13 mouse cellular contexts compared by ENCODE assay signal in the genomic region with DNA sequence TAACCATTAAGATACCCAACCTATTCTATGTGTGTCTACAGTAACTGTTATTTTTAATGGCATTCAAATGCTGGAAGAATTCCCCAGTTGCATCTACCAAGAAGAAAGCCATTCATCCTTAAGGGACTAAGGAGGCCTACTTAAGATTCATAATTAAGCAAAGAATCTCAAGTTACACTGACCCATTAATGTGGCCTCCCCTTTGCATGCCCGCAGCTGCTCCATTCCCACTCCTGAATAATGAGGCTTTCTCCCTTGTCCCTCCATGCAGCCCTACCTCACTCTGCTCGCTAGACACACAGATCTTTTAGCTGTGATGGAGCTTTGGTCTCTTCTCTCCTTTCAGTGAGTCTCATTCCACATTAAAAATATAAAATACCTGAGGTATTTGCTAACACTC. TPM values are rescaled to one million over a fixed set of nuclear protein-coding genes. Genes with fewer than 3 reads are reported as not detected.
DNase-seq lines count a peak whose midpoint lies in the region; ATAC-seq and TF ChIP-seq lines count a peak whose summit lies in the region.
"Had no signal": no experiment of that assay in that cellular context is flagged by ENCODE, and none has a peak within 500 bp of the region (broad histone marks: within the 10 kb centered on the region; RNA-seq: fewer than 3 reads in every experiment).

No protein-coding gene starts in this region.

- H3K4me1 ChIP-seq in limb, embryonic 12.5 days (replicated peaks): peaks cover 44% of the 10 kb centered on the region
- H3K4me1 ChIP-seq in limb, embryonic 10.5 days: peaks cover 46% of the 10 kb centered on the region
- peaks cover 2% of the 10 kb centered on the region; the same call in 1 of the 2 replicates for H3K4me1 ChIP-seq in forebrain, embryonic 11.5 days (replicated peaks; ENCODE audit: control insufficient read depth, insufficient read depth, low read length)
- peaks cover 56% of the 10 kb centered on the region for H3K4me1 ChIP-seq in liver, embryonic 16.5 days (ENCODE audit: control insufficient read depth, low read depth, low read length)

- WGBS in limb, embryonic 12.5 days: 27% methylated on average over 2 of the region's 2 CpGs
- WGBS in limb, embryonic 10.5 days: 48% methylated on average over 2 of the region's 2 CpGs
- WGBS in forebrain, embryonic 11.5 days: 2% methylated on average over 2 of the region's 2 CpGs
- WGBS in liver, embryonic 16.5 days (ENCODE audit: insufficient replicate concordance): 87% methylated on average over 2 of the region's 2 CpGs

- H3K4me2 ChIP-seq in limb, embryonic 12.5 days: no peak overlapping the region
- H3K4me2 ChIP-seq in forebrain, embryonic 11.5 days (ENCODE audit: low read depth, low read length, severe bottlenecking): no peak overlapping the region
- no peak overlapping the region for H3K4me2 ChIP-seq in liver, embryonic 16.5 days (ENCODE audit: low read depth, low read length)

- no peak overlapping the region for H3K4me3 ChIP-seq in limb, embryonic 12.5 days (replicated peaks)
- H3K4me3 ChIP-seq in limb, embryonic 10.5 days: no peak overlapping the region
- no peak overlapping the region for H3K4me3 ChIP-seq in forebrain, embryonic 11.5 days (ENCODE audit: low read depth, low read length)
- H3K4me3 ChIP-seq in liver, embryonic 16.5 days (ENCODE audit: low read depth, low read length): no peak overlapping the region
- H3K4me3 ChIP-seq: layer of hippocampus, adult 2 months had no signal

- intact Hi-C loops in left cerebral cortex, postnatal 14 days (cut with DNase I): loop anchor here (5.0 kb wide), 1 partner anchor 43 kb away; the partner anchor contains the start of gene Epb41

- in situ Hi-C loops in Patski (cut with MboI; ENCODE audit: low pct_unique_long_range_greater_than_20kb): loop anchor here (5.0 kb wide), 1 partner anchor 57 kb away; no protein-coding TSS in a partner anchor

- H3K36me3 ChIP-seq in limb, embryonic 12.5 days: no peaks in the 10 kb centered on the region
- H3K36me3 ChIP-seq in limb, embryonic 10.5 days: 0 out of 2 replicates have a peak, but pooled peaks cover 6% of the 10 kb centered on the region
- no peaks in the 10 kb centered on the region for H3K36me3 ChIP-seq in forebrain, embryonic 11.5 days (ENCODE audit: control insufficient read depth, insufficient read depth, low read length)
- peaks cover 6% of the 10 kb centered on the region for H3K36me3 ChIP-seq in liver, embryonic 16.5 days (ENCODE audit: control insufficient read depth, insufficient read depth)

- no peak overlapping the region for H3K27ac ChIP-seq in limb, embryonic 12.5 days
- H3K27ac ChIP-seq in limb, embryonic 10.5 days: no peak overlapping the region
- 0 out of 2 replicates have a peak overlapping the region, but pooled peaks have one; percentile 2 for H3K27ac ChIP-seq in forebrain, embryonic 11.5 days (ENCODE audit: low read depth, low read length)
- H3K27ac ChIP-seq in liver, embryonic 16.5 days (ENCODE audit: low read length): peak overlapping the region; percentile 55
- H3K27ac ChIP-seq: layer of hippocampus, adult 2 months had no signal

- no peak for DNase-seq in limb, embryonic 10.5 days (ENCODE audit: low spot score)
- peak; percentile 30 for DNase-seq in Patski (ENCODE audit: low read depth, low spot score)
- DNase-seq in forebrain, embryonic 11.5 days (ENCODE audit: low spot score): peak; percentile 72
- DNase-seq in left cerebral cortex, postnatal 14 days (ENCODE audit: low spot score in 2 of 2): no peak
- DNase-seq in heart, adult 18-20 months: no peak
- DNase-seq: cerebellum, adult 9-11 months; heart, postnatal 36 days; kidney, adult 9 months; lung, adult 2 months; thymus, adult 2 months had no signal

- POLR2A ChIA-PET in Patski (lab: Charles Lee): interaction anchor here (0.8 kb wide), 1 partner anchor 22 kb away, joined by 3 read pairs; no protein-coding TSS in a partner anchor

- CTCF ChIA-PET in Patski (lab: Charles Lee): interaction anchor here (1.2 to 2.0 kb wide), 3 partner anchors 10 to 46 kb away, joined by 3 to 7 read pairs (median 4); no protein-coding TSS in a partner anchor

- peak; percentile 47; the same call in 1 of the 2 replicates for ATAC-seq in limb, embryonic 12.5 days (ENCODE audit: insufficient number of reproducible peaks, insufficient read depth, low FRiP score, low TSS enrichment, low read depth)
- ATAC-seq in Patski: no peak
- ATAC-seq in forebrain, embryonic 11.5 days (replicated peaks; ENCODE audit: low FRiP score): peak; percentile 89
- ATAC-seq in liver, embryonic 16.5 days (ENCODE audit: low read depth): no peak

- no peaks in the 10 kb centered on the region for H3K9me3 ChIP-seq in limb, embryonic 12.5 days
- H3K9me3 ChIP-seq in limb, embryonic 10.5 days (replicated peaks): no peaks in the 10 kb centered on the region
- H3K9me3 ChIP-seq in forebrain, embryonic 11.5 days (ENCODE audit: control insufficient read depth, low read length): no peaks in the 10 kb centered on the region
- H3K9me3 ChIP-seq in liver, embryonic 16.5 days (replicated peaks; ENCODE audit: control insufficient read depth, low read length): no peaks in the 10 kb centered on the region

- H3K27me3 ChIP-seq in limb, embryonic 12.5 days: no peaks in the 10 kb centered on the region
- no peaks in the 10 kb centered on the region for H3K27me3 ChIP-seq in limb, embryonic 10.5 days (ENCODE audit: low read depth, poor library complexity, severe bottlenecking)
- H3K27me3 ChIP-seq in Patski: no peaks in the 10 kb centered on the region
- no peaks in the 10 kb centered on the region for H3K27me3 ChIP-seq in forebrain, embryonic 11.5 days (ENCODE audit: control insufficient read depth, insufficient read depth, low read length)
- H3K27me3 ChIP-seq in liver, embryonic 16.5 days (ENCODE audit: control insufficient read depth, insufficient read depth, low read depth, low read length): no peaks in the 10 kb centered on the region

- H3K9ac ChIP-seq in limb, embryonic 12.5 days (replicated peaks): no peak overlapping the region
- no peak overlapping the region for H3K9ac ChIP-seq in forebrain, embryonic 11.5 days (ENCODE audit: low read length)
- H3K9ac ChIP-seq in liver, embryonic 16.5 days (ENCODE audit: low read depth, low read length): no peak overlapping the region

- TF ChIP-seq CTCF in Patski (IDR thresholded peaks at IDR 0.05): no peak

RNA-seq across cellular contexts. Expression of gene Gm10300, which starts 40.3 kb away (rescaled TPM):
- polyA plus RNA-seq in limb, embryonic 12.5 days (2016; fragmentation: Nextera tagmentation; extraction: Ambion mirVana): 0.23 TPM in 1 of 2 replicates, not detected in the other
- polyA plus RNA-seq in limb, embryonic 10.5 days (2016; fragmentation: Nextera tagmentation; extraction: Ambion mirVana): not detected in 2 replicates
- 0.21 TPM for polyA plus RNA-seq in Patski (2021)
- polyA plus RNA-seq in forebrain, embryonic 11.5 days (2014; fragmentation: Nextera tagmentation; extraction: Ambion mirVana): not detected in 2 replicates
- polyA plus RNA-seq in liver, embryonic 16.5 days (2015; fragmentation: Nextera tagmentation; extraction: Ambion mirVana): 0.33 and 0.46 TPM in 2 replicates
- not detected for total RNA-seq in left cerebral cortex, postnatal 14 days (2021)
- under 1 TPM in 1 of 2 experiments, not detected in 1; 0.13 TPM for total RNA-seq in heart, adult 18-20 months (2021)
- total RNA-seq: layer of hippocampus, adult 2 months had no signal

RNA-seq across cellular contexts. Expression of gene Epb41, which starts 40.9 kb away (rescaled TPM):
- 118 and 132 TPM in 2 replicates for polyA plus RNA-seq in limb, embryonic 12.5 days (2016; fragmentation: Nextera tagmentation; extraction: Ambion mirVana)
- polyA plus RNA-seq in limb, embryonic 10.5 days (2016; fragmentation: Nextera tagmentation; extraction: Ambion mirVana): 105 and 122 TPM in 2 replicates
- polyA plus RNA-seq in Patski (2021): 53.5 TPM
- polyA plus RNA-seq in forebrain, embryonic 11.5 days (2014; fragmentation: Nextera tagmentation; extraction: Ambion mirVana): 135 and 145 TPM in 2 replicates
- polyA plus RNA-seq in liver, embryonic 16.5 days (2015; fragmentation: Nextera tagmentation; extraction: Ambion mirVana): 196 and 232 TPM in 2 replicates
- total RNA-seq in left cerebral cortex, postnatal 14 days (2021): 10 to 100 TPM; 26.2 to 28.4 TPM
- 100 to 1,000 TPM; 110 to 142 TPM for total RNA-seq in heart, adult 18-20 months (2021)

Comparison
In these comparisons a context has a peak if more than half of its experiments do, and no peak if none do; other contexts are left out.
1. ATAC-seq: peak in limb, embryonic 12.5 days (single experiment) and forebrain, embryonic 11.5 days (single experiment); none in Patski (single experiment) and liver, embryonic 16.5 days (single experiment).
2. H3K27ac ChIP-seq: peak in forebrain, embryonic 11.5 days (single experiment) and liver, embryonic 16.5 days (single experiment); none in limb, embryonic 12.5 days (single experiment) and limb, embryonic 10.5 days (single experiment).
3. DNase-seq: peak in Patski (single experiment) and forebrain, embryonic 11.5 days (single experiment); none in limb, embryonic 10.5 days (single experiment), left cerebral cortex, postnatal 14 days (0 of 2) and heart, adult 18-20 months (0 of 2).